Mouse (Mus musculus): ENCODE measurements at regions not wholly inside any gene's neighbourhood (a gene's known extent, or its start where the extent isn't known, plus 50 kb on each side); places are given as distances from the start of the nearest gene placed in this dataset.

DNA sequence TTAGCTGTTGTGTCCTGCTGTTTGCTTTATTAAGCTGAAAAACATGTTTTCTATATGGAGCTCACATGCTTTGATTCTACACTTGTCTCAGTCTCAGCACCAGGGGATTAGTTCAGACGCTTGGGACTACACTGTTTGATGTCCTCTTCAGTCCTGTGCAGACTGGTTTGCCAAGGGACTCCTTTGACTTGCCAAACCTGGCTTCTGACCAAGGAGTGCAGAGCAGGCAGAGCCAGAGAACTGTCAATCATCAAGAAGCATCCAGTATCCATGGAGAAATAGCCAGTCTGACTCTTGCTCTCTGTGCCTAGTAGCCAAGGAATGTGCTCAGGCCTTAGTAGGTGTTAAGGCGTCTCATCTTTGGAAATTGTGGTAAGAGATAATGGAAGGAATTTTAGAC is 448.4 kb downstream of the Col12a1 start:
- DNase-seq (ENCODE audit: low spot score in 2 of 2): peak in 1 of 2 experiments; percentile 2
- intact Hi-C loops (cut with DNase I): no loop called here

GRCm38 (mm10) chr9:79287849-79288248 is 430.8 kb downstream of the Col12a1 start:
- intact Hi-C loops (cut with DNase I): no loop called here

GRCm38 (mm10) chr9:79295306-79295705 is 423.3 kb downstream of the Col12a1 start:
- intact Hi-C loops (cut with DNase I): no loop called here
- no peak for DNase-seq (ENCODE audit: low spot score in 2 of 2)

More at GRCm38 (mm10) chr9:79287849-79288248, 430.8 kb downstream of the Col12a1 start:
- DNase-seq (ENCODE audit: low spot score in 2 of 2): no peak

GRCm38 (mm10) chr9:79301580-79301979 is 417.1 kb downstream of the Col12a1 start:
- intact Hi-C loops (cut with DNase I): no loop called here
- DNase-seq (ENCODE audit: low spot score in 2 of 2): no peak

GRCm38 (mm10) chr9:79310591-79310990 is 408.0 kb downstream of the Col12a1 start:
- no peak for DNase-seq (ENCODE audit: low spot score in 2 of 2)
- intact Hi-C loops (cut with DNase I): no loop called here

GRCm38 (mm10) chr9:79317411-79317810 is 401.2 kb downstream of the Col12a1 start:
- intact Hi-C loops (cut with DNase I): no loop called here
- DNase-seq (ENCODE audit: low spot score in 2 of 2): no peak

- DNase-seq (ENCODE audit: low spot score in 2 of 2): no peak
- intact Hi-C loops (cut with DNase I): no loop called here
Measured at GRCm38 (mm10) chr9:79346371-79347096, 372.1 kb downstream of the Col12a1 start.

- intact Hi-C loops (cut with DNase I): no loop called here
- DNase-seq (ENCODE audit: low spot score in 2 of 2): peak in 1 of 2 experiments; percentile 52
Measured at GRCm38 (mm10) chr9:79392020-79392419, 326.6 kb downstream of the Col12a1 start.

DNA sequence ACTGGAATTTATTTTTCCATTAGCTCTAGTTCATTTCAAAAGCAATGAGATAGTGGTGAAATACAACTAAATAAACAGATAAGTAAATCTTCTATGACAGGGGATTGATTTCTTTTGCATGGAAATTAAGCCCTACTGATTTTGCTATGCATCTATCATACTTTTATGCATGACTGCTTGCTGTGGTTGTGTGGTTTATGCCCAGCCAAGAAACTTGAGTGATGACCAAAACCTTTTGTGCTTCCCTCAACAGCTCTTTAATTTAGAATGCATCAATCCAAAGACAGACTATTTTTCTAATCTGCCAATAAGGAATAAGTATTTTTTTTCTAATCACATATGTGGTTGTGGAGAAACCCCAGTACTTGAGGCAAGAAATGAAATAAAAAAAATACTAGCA is 303.6 kb downstream of the Col12a1 start:
- intact Hi-C loops (cut with DNase I): no loop called here
- DNase-seq (ENCODE audit: low spot score in 2 of 2): no peak

DNA sequence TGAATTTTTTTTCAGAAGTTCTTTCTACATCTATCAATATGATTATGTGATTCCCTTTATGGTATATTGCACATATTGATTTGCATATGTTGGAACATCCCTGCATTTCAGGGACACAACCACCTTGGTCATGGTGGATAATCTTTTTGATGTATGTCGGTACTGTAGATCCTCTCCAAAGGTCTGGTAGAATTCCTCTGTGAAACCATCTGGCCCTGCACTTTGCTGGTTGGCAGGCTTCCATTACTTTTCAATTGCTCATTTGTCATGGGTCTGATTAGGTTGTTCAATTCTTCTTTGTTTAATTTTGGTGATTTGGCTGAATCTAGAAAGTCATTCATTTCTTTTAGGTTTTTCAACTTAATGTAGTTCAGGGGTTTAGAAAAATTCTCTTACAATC is 288.2 kb downstream of the Col12a1 start:
- no peak for DNase-seq (ENCODE audit: low spot score in 2 of 2)

DNA sequence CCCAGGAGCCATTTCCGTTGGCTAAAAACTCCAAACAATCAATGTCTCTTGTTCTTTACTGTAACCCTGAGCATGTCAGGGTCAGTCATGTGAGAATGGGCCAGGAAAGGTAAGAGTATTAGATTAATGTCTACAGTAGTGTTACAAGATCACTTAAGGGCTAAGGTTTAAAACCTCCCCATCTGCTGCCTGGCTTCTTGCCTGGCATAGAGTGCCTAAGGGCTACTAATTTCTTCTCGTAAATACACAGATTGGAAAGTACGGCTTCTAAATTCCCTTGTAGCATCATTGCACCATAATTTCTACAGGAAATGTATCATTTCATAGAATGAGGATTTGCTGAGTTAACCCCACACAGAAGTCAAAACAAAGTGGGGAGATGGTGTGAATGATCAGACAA is 281.0 kb downstream of the Col12a1 start:
- intact Hi-C loops (cut with DNase I): no loop called here
- no peak for DNase-seq (ENCODE audit: low spot score in 2 of 2)

More for the DNA sequence above, 288.2 kb downstream of the Col12a1 start:
- intact Hi-C loops (cut with DNase I): no loop called here

DNA sequence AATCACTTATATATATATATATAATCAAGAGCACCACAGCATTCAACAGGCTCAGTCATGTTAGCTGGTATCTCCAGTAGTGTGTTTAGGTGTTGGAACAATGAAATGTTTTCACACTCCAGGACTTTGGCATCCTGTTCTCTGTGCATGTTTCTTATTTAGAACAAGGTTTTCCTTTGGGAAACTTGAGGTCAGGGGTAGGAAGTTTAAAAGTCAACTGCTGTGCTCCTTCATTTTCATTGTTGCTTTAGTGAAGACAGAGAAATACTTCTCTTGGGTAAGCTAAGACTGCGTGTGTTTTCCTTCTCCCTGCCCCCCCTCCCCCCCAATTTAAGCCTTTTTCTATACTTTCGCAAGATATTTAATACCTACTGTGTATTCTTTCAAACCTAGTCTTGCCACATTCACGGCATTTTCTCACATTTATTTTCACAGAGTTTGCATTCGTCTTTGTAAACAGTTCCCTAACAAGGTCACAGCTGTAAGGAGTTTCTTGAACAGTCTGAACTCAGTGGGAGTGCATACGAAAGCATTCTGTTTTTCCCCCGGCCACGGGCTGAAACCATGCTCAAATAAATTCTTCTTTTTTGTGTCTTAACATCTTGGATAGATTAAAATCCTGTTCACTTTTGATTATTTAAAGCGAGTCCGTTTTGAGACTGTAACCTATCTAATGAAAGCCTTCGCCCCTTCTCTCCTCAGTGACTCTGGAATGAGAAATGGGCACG is 279.2 kb downstream of the Col12a1 start:
- intact Hi-C loops (cut with DNase I): no loop called here
- DNase-seq (ENCODE audit: low spot score in 2 of 2): no peak

GRCm38 (mm10) chr9:79455226-79455625 is 263.4 kb downstream of the Col12a1 start:
- intact Hi-C loops (cut with DNase I): loop anchor here (10.0 kb wide), 1 partner anchor 240 kb away; no protein-coding TSS in a partner anchor
- DNase-seq (ENCODE audit: low spot score in 2 of 2): no peak

DNA sequence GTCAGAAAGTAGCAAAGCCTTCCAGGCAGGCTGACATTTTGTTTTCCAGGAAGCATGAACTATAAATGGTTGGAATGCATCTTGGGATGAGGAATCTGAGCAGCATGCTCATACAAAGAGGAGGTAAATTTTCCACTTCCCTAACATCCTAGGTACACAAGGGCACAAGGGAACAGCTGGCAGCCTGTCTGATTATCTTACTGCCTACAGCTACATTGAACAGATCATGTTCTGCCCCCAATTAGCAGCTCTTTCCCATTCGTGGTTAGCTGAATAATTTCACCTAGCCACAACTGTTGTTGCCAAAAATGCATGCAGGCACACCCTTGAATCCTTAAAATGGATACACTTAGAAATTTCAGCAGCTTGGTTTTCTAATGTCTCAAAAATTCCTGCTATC is 239.5 kb downstream of the Col12a1 start:
- intact Hi-C loops (cut with DNase I): no loop called here
- no peak for DNase-seq (ENCODE audit: low spot score in 2 of 2)

GRCm38 (mm10) chr9:79500253-79500652 is 218.4 kb downstream of the Col12a1 start:
- no peak for DNase-seq (ENCODE audit: low spot score in 2 of 2)
- intact Hi-C loops (cut with DNase I): no loop called here

- intact Hi-C loops (cut with DNase I): no loop called here
- no peak for DNase-seq (ENCODE audit: low spot score in 2 of 2)
Measured at GRCm38 (mm10) chr9:79502034-79502433, 216.6 kb downstream of the Col12a1 start.

- intact Hi-C loops (cut with DNase I): no loop called here
- no peak for DNase-seq (ENCODE audit: low spot score in 2 of 2)
Measured at GRCm38 (mm10) chr9:79516384-79516783, 202.2 kb downstream of the Col12a1 start.

- intact Hi-C loops (cut with DNase I): no loop called here
- DNase-seq (ENCODE audit: low spot score in 2 of 2): no peak
Measured at GRCm38 (mm10) chr9:79517461-79517860, 201.2 kb downstream of the Col12a1 start.

- DNase-seq (ENCODE audit: low spot score in 2 of 2): no peak
- intact Hi-C loops (cut with DNase I): no loop called here
Measured at GRCm38 (mm10) chr9:79518640-79519039, 200.0 kb downstream of the Col12a1 start.

DNA sequence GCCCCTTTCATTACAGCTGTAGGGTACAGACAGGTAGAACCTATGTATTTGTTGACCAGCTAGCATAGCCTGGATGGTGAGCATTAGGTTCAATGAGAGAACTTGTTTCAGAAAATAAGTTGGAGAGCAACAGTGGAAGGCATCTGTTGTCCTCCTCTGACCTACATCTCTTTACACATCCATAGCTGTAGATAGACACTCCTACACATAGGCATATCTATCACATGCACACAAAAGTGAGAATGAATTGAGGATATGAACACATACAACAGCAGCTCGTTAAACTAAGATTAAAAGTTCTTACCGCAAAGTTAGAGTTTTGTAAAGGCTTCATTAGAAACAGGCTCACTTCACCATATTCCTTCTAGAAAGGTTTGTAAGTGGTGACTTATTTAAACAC is 198.1 kb downstream of the Col12a1 start:
- DNase-seq (ENCODE audit: low spot score in 2 of 2): peak in 1 of 2 experiments; percentile 13
- intact Hi-C loops (cut with DNase I): no loop called here

DNA sequence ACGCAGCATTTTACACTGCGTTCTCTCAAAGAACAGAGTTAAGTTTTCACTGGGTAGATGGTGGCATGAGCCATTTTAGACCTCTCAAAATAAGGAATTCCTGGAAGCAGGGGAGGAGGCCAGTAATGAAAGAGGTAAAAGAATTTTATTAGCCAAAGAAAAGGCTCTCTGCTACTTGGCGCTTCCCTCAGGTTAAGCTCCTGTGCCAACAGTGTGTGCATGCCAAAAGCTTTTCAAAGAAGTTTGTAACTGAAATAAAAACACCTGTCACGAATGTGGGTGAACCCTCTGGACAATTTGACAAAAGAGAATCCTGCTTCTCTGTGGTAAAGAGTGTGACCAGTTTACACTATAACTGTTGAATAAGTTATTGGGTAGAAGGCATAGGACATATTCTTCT is 195.6 kb downstream of the Col12a1 start:
- intact Hi-C loops (cut with DNase I): no loop called here

More for the DNA sequence above, 195.6 kb downstream of the Col12a1 start:
- DNase-seq (ENCODE audit: low spot score in 2 of 2): no peak

All from left cerebral cortex, postnatal 25 days (tissue).